Mouse (Mus musculus) monocyte, adult 5-6 weeks (primary cell): Measurements from ENCODE around the gene Ptprb. TPM values are rescaled to one million over a fixed set of nuclear protein-coding genes. Genes with fewer than 3 reads are reported as not detected.

Experiments
- ATAC-seq: fragments of 153-309, 156-312 bp; replicated peaks from 2 replicates; pipeline ENCODE4 v1.8.0; 2017; ENCODE audit warnings: mild to moderate bottlenecking; ENCODE audit not compliant: low TSS enrichment, insufficient number of reproducible peaks, severe bottlenecking, poor library complexity, low FRiP score
- total RNA-seq: library from RNA; stranded (forward); fragments of 200-1000, 200-491, 200-594 nt; gene quantifications from 3 replicates; pipeline ENCODE4 v1.2.3, GENCODE M21; 2017

Ptprb gene
- total RNA-seq, 1 experiment from 2014 or later: not detected

GRCm38 (mm10) chr10:116290483-116290882, 15.2 kb downstream of the Ptprb start:
- no peak for ATAC-seq

GRCm38 (mm10) chr10:116291153-116291755, 15.9 kb downstream of the Ptprb start:
- ATAC-seq: no peak

GRCm38 (mm10) chr10:116296439-116296838, 21.1 kb downstream of the Ptprb start:
- ATAC-seq: no peak

- no peak for ATAC-seq
These were observed 22.5 kb downstream of the Ptprb start for GRCm38 (mm10) chr10:116297854-116298253.

- no peak for ATAC-seq
These were observed 25.5 kb downstream of the Ptprb start for GRCm38 (mm10) chr10:116300824-116301223.

GRCm38 (mm10) chr10:116301258-116301657, 25.9 kb downstream of the Ptprb start:
- no peak for ATAC-seq

- no peak for ATAC-seq
These were observed 29.0 kb downstream of the Ptprb start for GRCm38 (mm10) chr10:116304355-116304754.

GRCm38 (mm10) chr10:116309460-116309859, 34.1 kb downstream of the Ptprb start:
- ATAC-seq: no peak

- ATAC-seq: no peak
These were observed 35.3 kb downstream of the Ptprb start for GRCm38 (mm10) chr10:116310516-116311210.

- no peak for ATAC-seq
These were observed 43.9 kb downstream of the Ptprb start for GRCm38 (mm10) chr10:116319246-116319645.

- no peak for ATAC-seq
These were observed 53.8 kb downstream of the Ptprb start for GRCm38 (mm10) chr10:116329086-116329485.

GRCm38 (mm10) chr10:116330458-116330857, 55.1 kb downstream of the Ptprb start:
- ATAC-seq: no peak

- ATAC-seq: no peak
These were observed 55.7 kb downstream of the Ptprb start for GRCm38 (mm10) chr10:116330961-116331510.

GRCm38 (mm10) chr10:116333666-116334065, 58.3 kb downstream of the Ptprb start:
- no peak for ATAC-seq

GRCm38 (mm10) chr10:116334120-116334519, 58.8 kb downstream of the Ptprb start:
- no peak for ATAC-seq

- ATAC-seq: no peak
These were observed 60.0 kb downstream of the Ptprb start for GRCm38 (mm10) chr10:116335328-116335727.

GRCm38 (mm10) chr10:116341194-116341593, 65.9 kb downstream of the Ptprb start:
- no peak for ATAC-seq

- no peak for ATAC-seq
These were observed 71.4 kb downstream of the Ptprb start for GRCm38 (mm10) chr10:116346618-116347184.

GRCm38 (mm10) chr10:116349004-116349403, 73.7 kb downstream of the Ptprb start:
- ATAC-seq: no peak

GRCm38 (mm10) chr10:116350532-116350931, 75.2 kb downstream of the Ptprb start:
- ATAC-seq: no peak
